Mouse (Mus musculus) olfactory bulb, adult 2 months (tissue): ENCODE measurements around the gene Hic2.

Source experiments
- CTCF ChIP-seq: fragments of 200-500 bp; IDR thresholded peaks from 2 replicates; pipeline ENCODE4 v1.5.1; 2012; ENCODE audit warnings: low read depth, mild to moderate bottlenecking, low read length, moderate library complexity; ENCODE audit not compliant: insufficient read depth
- POLR2A ChIP-seq: fragments of 200-500 bp; IDR thresholded peaks from 2 replicates; pipeline ENCODE4 v1.6.1; 2012; ENCODE audit warnings: mild to moderate bottlenecking, low read depth, low read length, moderate library complexity; ENCODE audit not compliant: insufficient read depth

DNA sequence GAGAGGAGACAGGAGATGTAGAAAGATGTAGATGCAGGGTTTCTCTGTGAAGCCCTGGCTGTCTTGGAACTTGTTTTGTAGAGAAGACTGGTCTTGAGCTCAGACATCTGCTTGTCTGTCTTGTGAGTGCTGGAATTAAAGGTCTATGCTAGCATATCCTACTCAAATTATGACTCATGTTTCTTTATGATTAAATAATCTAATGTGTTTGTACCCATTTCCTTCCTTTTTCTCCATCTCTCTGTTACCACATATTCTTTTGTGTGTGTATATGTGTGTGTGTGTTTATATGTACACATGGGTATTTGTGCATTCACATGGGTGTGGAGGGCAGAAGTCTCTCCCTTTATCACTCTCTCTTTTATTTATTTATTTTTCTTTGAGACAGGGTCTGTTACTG is 6.9 kb upstream of the Hic2 start:
- TF ChIP-seq CTCF (no peak), POLR2A (no peak)
